Mouse (Mus musculus): Measurements from ENCODE around the gene Mettl6.
A peak's percentile ranks its signal among the peaks of the same experiment; 100 is the strongest.

The Mettl6 gene

GRCm38 (mm10) chr14:31432424-31432823 lies 62.4 kb downstream of the Mettl6 start:
- DNase-seq (ENCODE audit: inconsistent ontology term) = no peak

- no peak for DNase-seq (ENCODE audit: inconsistent ontology term)
Observed at GRCm38 (mm10) chr14:31431789-31432330, 63.0 kb downstream of the Mettl6 start.

- no peak for DNase-seq (ENCODE audit: inconsistent ontology term)
Observed at GRCm38 (mm10) chr14:31429004-31429395, 65.8 kb downstream of the Mettl6 start.

- DNase-seq (ENCODE audit: inconsistent ontology term) = peak; percentile 38
Observed at GRCm38 (mm10) chr14:31428211-31429003, 66.4 kb downstream of the Mettl6 start.
